Mouse (Mus musculus): ENCODE measurements around the gene Cfap100. TPM values are rescaled to one million over a fixed set of nuclear protein-coding genes. Genes with fewer than 3 reads are reported as not detected.

The Cfap100 gene
- total RNA-seq (2021): under 1 TPM in 1 of 2 experiments, not detected in 1; 0.12 TPM
- long read RNA-seq, experiment 1: 0 reads
- long read RNA-seq, experiment 2: 0 reads

- DNase-seq (ENCODE audit: low spot score): peak; percentile 73
Measured at GRCm38 (mm10) chr6:90428380-90428974, at the start of gene Cfap100. Cfap100 (minus strand) TSS chr6:90428797.

GRCm38 (mm10) chr6:90476941-90477518 lies 48.4 kb upstream of the Cfap100 start:
- peak; percentile 82 for DNase-seq (ENCODE audit: low spot score)

GRCm38 (mm10) chr6:90475854-90476212 lies 47.2 kb upstream of the Cfap100 start:
- no peak for DNase-seq (ENCODE audit: low spot score)

- DNase-seq (ENCODE audit: low spot score): no peak
Measured at GRCm38 (mm10) chr6:90475176-90475853, 46.7 kb upstream of the Cfap100 start.

- DNase-seq (ENCODE audit: low spot score): no peak
Measured at GRCm38 (mm10) chr6:90474361-90474750, 45.8 kb upstream of the Cfap100 start.

GRCm38 (mm10) chr6:90473630-90474360 lies 45.2 kb upstream of the Cfap100 start:
- DNase-seq (ENCODE audit: low spot score): no peak

- DNase-seq (ENCODE audit: low spot score): peak; percentile 69
Measured at GRCm38 (mm10) chr6:90472697-90473096, 44.1 kb upstream of the Cfap100 start.

GRCm38 (mm10) chr6:90472079-90472478 lies 43.5 kb upstream of the Cfap100 start:
- peak; percentile 72 for DNase-seq (ENCODE audit: low spot score)

- DNase-seq (ENCODE audit: low spot score): peak; percentile 86
Measured at GRCm38 (mm10) chr6:90470947-90471541, 42.4 kb upstream of the Cfap100 start.

- no peak for DNase-seq (ENCODE audit: low spot score)
Measured at GRCm38 (mm10) chr6:90470255-90470654, 41.7 kb upstream of the Cfap100 start.

- no peak for DNase-seq (ENCODE audit: low spot score)
Measured at GRCm38 (mm10) chr6:90469041-90469440, 40.4 kb upstream of the Cfap100 start.

GRCm38 (mm10) chr6:90468216-90468615 lies 39.6 kb upstream of the Cfap100 start:
- no peak for DNase-seq (ENCODE audit: low spot score)

GRCm38 (mm10) chr6:90466847-90467410 lies 38.3 kb upstream of the Cfap100 start:
- DNase-seq (ENCODE audit: low spot score): no peak

GRCm38 (mm10) chr6:90466079-90466478 lies 37.5 kb upstream of the Cfap100 start:
- peak; percentile 87 for DNase-seq (ENCODE audit: low spot score)

- DNase-seq (ENCODE audit: low spot score): no peak
Measured at GRCm38 (mm10) chr6:90465028-90465640, 36.5 kb upstream of the Cfap100 start.

GRCm38 (mm10) chr6:90463890-90464421 lies 35.4 kb upstream of the Cfap100 start:
- no peak for DNase-seq (ENCODE audit: low spot score)

- DNase-seq (ENCODE audit: low spot score): peak; percentile 98
Measured at GRCm38 (mm10) chr6:90463228-90463862, 34.7 kb upstream of the Cfap100 start.

- no peak for DNase-seq (ENCODE audit: low spot score)
Measured at GRCm38 (mm10) chr6:90462841-90463227, 34.2 kb upstream of the Cfap100 start.

- DNase-seq (ENCODE audit: low spot score): peak; percentile 83
Measured at GRCm38 (mm10) chr6:90462181-90462706, 33.6 kb upstream of the Cfap100 start, which contains the start of gene Klf15. Klf15 (plus strand) TSS chr6:90462576.

GRCm38 (mm10) chr6:90461771-90462170 lies 33.2 kb upstream of the Cfap100 start:
- DNase-seq (ENCODE audit: low spot score): no peak

All from gastrocnemius, adult 18-20 months (tissue).